Mouse (Mus musculus) ES-E14 (cell line): Measurements from ENCODE around the gene Wfdc13. TPM values are rescaled to one million over a fixed set of nuclear protein-coding genes. Genes with fewer than 3 reads are reported as not detected.

ENCODE experiments used
- DNase-seq: peaks from one replicate; pipeline ENCODE4 v3.0.0-alpha.2; 2013; ENCODE audit warnings: low read depth, low spot score
- H3K27ac ChIP-seq: 2 replicates; pipeline ENCODE4 v1.5.1; 2012; ENCODE audit warnings: low read depth, mild to moderate bottlenecking, low read length, moderate library complexity, mixed read lengths; ENCODE audit not compliant: poor library complexity, insufficient read depth, severe bottlenecking
- H3K36me3 ChIP-seq: 2 replicates; pipeline ENCODE4 v1.6.1; 2012; ENCODE audit warnings: mild to moderate bottlenecking, low read length, moderate library complexity, mixed read lengths; ENCODE audit not compliant: control insufficient read depth, poor library complexity, insufficient read depth, severe bottlenecking
- H3K4me1 ChIP-seq, 2 experiments: fragments of 150-350 bp in 1 of 2; sonication (generic) in 1 of 2; 2 replicates each; pipeline ENCODE4 v1.6.1; 2012; ENCODE audit warnings: low read length in 2 of 2, mild to moderate bottlenecking in 1 of 2, mixed read lengths in 1 of 2; ENCODE audit not compliant: control insufficient read depth in 2 of 2, insufficient read depth in 2 of 2, poor library complexity in 1 of 2
- H3K4me3 ChIP-seq, 2 experiments: fragments of 150-350 bp in 1 of 2; sonication (generic) in 1 of 2; 2 replicates each; pipeline ENCODE4 v1.5.1; 2012; ENCODE audit warnings: low read length in 2 of 2, low read depth in 1 of 2, mild to moderate bottlenecking in 1 of 2, mixed read lengths in 1 of 2; ENCODE audit not compliant: insufficient read depth in 1 of 2, poor library complexity in 1 of 2, severe bottlenecking in 1 of 2
- H3K9ac ChIP-seq: 2 replicates; pipeline ENCODE4 v1.6.1; 2012; ENCODE audit warnings: low read depth, mild to moderate bottlenecking, low read length, mixed read lengths; ENCODE audit not compliant: poor library complexity, insufficient read depth, severe bottlenecking
- H3K9me3 ChIP-seq: fragments of 150-350 bp; sonication (generic); 2 replicates; pipeline ENCODE4 v1.6.1; 2012; ENCODE audit warnings: low read depth, mild to moderate bottlenecking, low read length; ENCODE audit not compliant: control insufficient read depth, insufficient read depth
- CHD2 ChIP-seq: IDR thresholded peaks from 2 replicates; pipeline ENCODE4 v1.6.1; 2014; ENCODE audit warnings: mild to moderate bottlenecking, low read depth, low read length, inconsistent platforms
- HCFC1 ChIP-seq: IDR thresholded peaks from 2 replicates; pipeline ENCODE4 v1.6.1; 2012; ENCODE audit warnings: low read length, inconsistent platforms, borderline replicate concordance; ENCODE audit not compliant: insufficient read depth
- MAFK ChIP-seq: IDR thresholded peaks from 2 replicates; pipeline ENCODE4 v1.6.1; 2014; ENCODE audit warnings: mild to moderate bottlenecking, low read depth, low read length, inconsistent platforms; ENCODE audit not compliant: insufficient read depth
- ZC3H11A ChIP-seq: IDR thresholded peaks from 2 replicates; pipeline ENCODE4 v1.6.1; 2012; ENCODE audit warnings: low read depth, mild to moderate bottlenecking, inconsistent platforms, low read length, borderline replicate concordance
- ZNF384 ChIP-seq: IDR thresholded peaks from 2 replicates; pipeline ENCODE4 v1.6.1; 2012; ENCODE audit warnings: low read depth, low read length, inconsistent platforms
- in situ Hi-C, 2 experiments: fragments of 600-800 bp; cut with MboI; formaldehyde crosslinking; loops; one replicate each; pipeline ENCODE4 v1.15.1; 2025; ENCODE audit warnings: low sequenced_read_pairs in 2 of 2, inconsistent platforms in 1 of 2; ENCODE audit not compliant: unreplicated experiment in 2 of 2
- total RNA-seq: library from RNA; depleted of rRNA; stranded (reverse); fragments of 300-350 nt; gene quantifications from 2 replicates; pipeline ENCODE4 v1.2.3, GENCODE M21; 2012

The Wfdc13 gene
- total RNA-seq, 1 experiment = not detected

- in situ Hi-C loops = loop anchor here in 1 of 2 experiments (10.0 kb wide), 1 partner anchor 128 kb away; the partner anchor contains the start of gene Eppin
- H3K4me3 ChIP-seq = no peak overlapping the region
- no peak overlapping the region for H3K27ac ChIP-seq
- no peaks in the 10 kb centered on the region for H3K36me3 ChIP-seq
- no peaks in the 10 kb centered on the region for H3K9me3 ChIP-seq
- DNase-seq = no peak
- H3K9ac ChIP-seq = no peak overlapping the region
- TF ChIP-seq CHD2 (no peak), MAFK (no peak), ZNF384 (no peak), HCFC1 (no peak), ZC3H11A (no peak)
- H3K4me1 ChIP-seq = no peaks in the 10 kb centered on the region
Measured at GRCm38 (mm10) chr2:164723276-164723675, 38.4 kb downstream of the Wfdc13 start.

DNA sequence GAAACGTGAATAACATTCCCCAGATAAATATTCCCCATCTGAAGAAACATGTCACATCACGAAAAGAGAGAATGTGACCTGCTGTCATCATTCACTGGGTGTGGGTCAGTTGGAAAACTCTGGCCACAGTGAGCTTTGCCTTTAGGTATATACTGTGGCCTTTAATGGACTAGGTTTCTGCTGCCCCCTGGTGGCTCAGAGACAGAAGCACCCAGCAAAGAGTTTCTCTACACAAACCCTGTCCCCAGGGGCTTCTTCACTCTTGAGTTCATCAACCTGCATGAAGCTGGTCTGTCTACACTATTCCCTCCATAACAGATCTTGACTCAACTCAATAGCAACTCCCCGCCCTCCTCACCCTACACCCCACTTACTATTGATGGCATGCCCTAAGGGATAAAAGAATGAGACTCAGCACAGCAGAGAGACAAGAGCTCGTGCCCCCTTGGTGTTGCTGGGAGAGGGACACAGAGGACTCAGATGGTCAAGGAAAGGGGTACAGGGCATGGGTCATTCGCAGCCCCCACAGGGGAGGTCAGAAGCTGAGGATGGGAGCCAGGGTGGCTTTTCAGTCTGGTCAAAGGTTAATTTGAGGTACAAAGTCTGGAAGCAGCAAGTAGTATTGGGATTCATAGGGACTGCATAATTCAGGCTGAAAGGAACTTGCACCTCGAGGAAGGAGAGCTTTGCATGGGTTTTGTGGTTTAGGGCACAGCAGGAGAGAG lies 41.1 kb downstream of the Wfdc13 start:
- Histone ChIP-seq H3K4me1 (no peaks in the 10 kb centered on the region), H3K9ac (no peak overlapping the region), H3K36me3 (no peaks in the 10 kb centered on the region), H3K9me3 (no peaks in the 10 kb centered on the region), H3K4me3 (no peak overlapping the region), H3K27ac (no peak overlapping the region)
- in situ Hi-C loops = loop anchor here in 1 of 2 experiments (10.0 kb wide), 1 partner anchor 131 kb away; the partner anchor contains the start of gene Eppin
- peak; percentile 47 for DNase-seq
- TF ChIP-seq HCFC1 (no peak), ZNF384 (no peak), ZC3H11A (peak; percentile 70; the same call in 1 of the 2 replicates)

- H3K9me3 ChIP-seq = no peaks in the 10 kb centered on the region
- H3K4me3 ChIP-seq = no peak overlapping the region
- H3K36me3 ChIP-seq = no peaks in the 10 kb centered on the region
- in situ Hi-C loops = no loop called here
- DNase-seq = no peak
- no peak for TF ChIP-seq CHD2
- TF ChIP-seq MAFK = no peak
- no peak for TF ChIP-seq ZC3H11A
- no peak for TF ChIP-seq HCFC1
- TF ChIP-seq ZNF384 = no peak
- H3K4me1 ChIP-seq = peaks cover 0 to 5% of the 10 kb centered on the region in 2 experiments; a peak in 1 of 4 replicates
- H3K27ac ChIP-seq = no peak overlapping the region
- H3K9ac ChIP-seq = no peak overlapping the region
Measured at GRCm38 (mm10) chr2:164731719-164732118, 46.8 kb downstream of the Wfdc13 start.

- Histone ChIP-seq H3K4me3 (no peak overlapping the region), H3K9ac (no peak overlapping the region), H3K4me1 (peaks cover 0 to 5% of the 10 kb centered on the region in 2 experiments; a peak in 1 of 4 replicates), H3K36me3 (no peaks in the 10 kb centered on the region), H3K27ac (no peak overlapping the region), H3K9me3 (no peaks in the 10 kb centered on the region)
- in situ Hi-C loops = no loop called here
- no peak for DNase-seq
- TF ChIP-seq HCFC1 (no peak), MAFK (no peak), CHD2 (no peak), ZNF384 (no peak), ZC3H11A (no peak)
Measured at GRCm38 (mm10) chr2:164733259-164733658, 48.4 kb downstream of the Wfdc13 start.

- no peaks in the 10 kb centered on the region for H3K9me3 ChIP-seq
- in situ Hi-C loops = no loop called here
- H3K4me3 ChIP-seq = no peak overlapping the region
- H3K36me3 ChIP-seq = no peaks in the 10 kb centered on the region
- H3K4me1 ChIP-seq = peaks cover 0 to 5% of the 10 kb centered on the region in 2 experiments; a peak in 1 of 4 replicates
- H3K27ac ChIP-seq = no peak overlapping the region
- TF ChIP-seq ZC3H11A (no peak), MAFK (no peak), CHD2 (no peak), ZNF384 (no peak), HCFC1 (no peak)
- no peak overlapping the region for H3K9ac ChIP-seq
- DNase-seq = no peak
Measured at GRCm38 (mm10) chr2:164734839-164735238, 49.9 kb downstream of the Wfdc13 start.
